Mouse (Mus musculus) thymus, adult 2 months (tissue): ENCODE data around the gene Vta1. TPM values are rescaled to one million over a fixed set of nuclear protein-coding genes. Genes with fewer than 3 reads are reported as not detected.

ENCODE experiments used
- DNase-seq: peaks from one replicate; pipeline ENCODE4 v3.0.0; 2021
- H3K27ac ChIP-seq: fragments of 200-500 bp; 2 replicates; pipeline ENCODE4 v1.5.1; 2012; ENCODE audit warnings: low read length, control low read depth; ENCODE audit not compliant: control insufficient read depth, insufficient read depth
- H3K27me3 ChIP-seq: fragments of 200-500 bp; 2 replicates; pipeline ENCODE4 v1.6.1; 2012; ENCODE audit warnings: mild to moderate bottlenecking, low read length, moderate library complexity, mixed read lengths; ENCODE audit not compliant: control insufficient read depth, insufficient read depth
- H3K36me3 ChIP-seq: fragments of 200-500 bp; 2 replicates; pipeline ENCODE4 v1.6.1; 2012; ENCODE audit warnings: mild to moderate bottlenecking, low read length, moderate library complexity; ENCODE audit not compliant: control insufficient read depth, insufficient read depth
- H3K4me1 ChIP-seq: fragments of 200-500 bp; replicated peaks from 2 replicates; pipeline ENCODE4 v1.6.1; 2012; ENCODE audit warnings: low read length; ENCODE audit not compliant: control insufficient read depth, insufficient read depth
- H3K4me3 ChIP-seq: fragments of 200-500 bp; 2 replicates; pipeline ENCODE4 v1.5.1; 2012; ENCODE audit warnings: mild to moderate bottlenecking, low read length, control low read depth, moderate library complexity; ENCODE audit not compliant: control insufficient read depth, insufficient read depth
- CTCF ChIP-seq: fragments of 200-500 bp; IDR thresholded peaks from 2 replicates; pipeline ENCODE4 v1.5.1; 2012; ENCODE audit warnings: mild to moderate bottlenecking, control low read depth, low read length, moderate library complexity, borderline replicate concordance; ENCODE audit not compliant: control insufficient read depth, poor library complexity, insufficient read depth; ENCODE audit errors: extremely low read depth
- POLR2A ChIP-seq: fragments of 200-500 bp; IDR thresholded peaks from 2 replicates; pipeline ENCODE4 v1.6.1; 2012; ENCODE audit warnings: mild to moderate bottlenecking, low read length, control low read depth, moderate library complexity; ENCODE audit not compliant: control insufficient read depth, poor library complexity, insufficient read depth; ENCODE audit errors: extremely low read depth
- WGBS: fragments of 180-500 bp; shearing (Covaris S2); methylation state at CpG from one replicate; pipeline ENCODE4 v1.1.7; 2018; 5-methylcytosine and 5-hydroxymethylcytosine counted together
- polyA plus RNA-seq: library from polyadenylated mRNA; depleted of rRNA; stranded (reverse); fragments of >200 nt; gene quantifications from 2 replicates; pipeline ENCODE4 v1.2.3, GENCODE M21; 2012; rRNA removed

Vta1 gene
- polyA plus RNA-seq, 1 experiment: 130 TPM

GRCm38 (mm10) chr10:14625706-14626105, 79.7 kb downstream of the Vta1 start:
- Histone ChIP-seq H3K36me3 (no peaks in the 10 kb centered on the region), H3K4me1 (no peaks in the 10 kb centered on the region), H3K27me3 (no peaks in the 10 kb centered on the region), H3K27ac (no peak overlapping the region), H3K4me3 (no peak overlapping the region)
- no peak for TF ChIP-seq POLR2A
- TF ChIP-seq CTCF: no peak
- no peak for DNase-seq
- 100% methylated on average over 1 of the region's 1 CpGs for WGBS

DNA sequence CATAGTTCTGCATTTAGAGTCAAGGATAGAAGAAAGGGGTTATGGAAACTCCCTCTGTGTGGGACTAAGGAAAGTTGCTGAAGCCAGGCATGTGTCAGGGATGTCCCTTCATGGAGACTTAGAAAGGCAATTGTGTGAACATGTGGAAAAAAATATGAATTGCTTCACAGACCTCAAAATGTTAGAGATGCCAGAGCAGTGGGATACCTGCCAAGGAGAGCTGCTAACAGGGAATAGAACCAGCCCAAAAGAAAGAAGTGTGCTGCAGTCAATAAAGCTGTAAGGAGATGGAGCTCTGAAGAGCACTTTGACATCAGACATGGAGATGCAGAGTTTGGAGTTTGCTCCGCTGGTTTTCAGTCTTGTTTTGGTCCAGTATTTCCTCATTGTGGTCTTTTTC, 86.2 kb downstream of the Vta1 start:
- no peaks in the 10 kb centered on the region for H3K36me3 ChIP-seq
- no peak overlapping the region for H3K4me3 ChIP-seq
- H3K27me3 ChIP-seq: no peaks in the 10 kb centered on the region
- no peak overlapping the region for H3K27ac ChIP-seq
- no peak for TF ChIP-seq POLR2A
- WGBS: 84% methylated on average over 1 of the region's 1 CpGs
- no peaks in the 10 kb centered on the region for H3K4me1 ChIP-seq
- no peak for DNase-seq

DNA sequence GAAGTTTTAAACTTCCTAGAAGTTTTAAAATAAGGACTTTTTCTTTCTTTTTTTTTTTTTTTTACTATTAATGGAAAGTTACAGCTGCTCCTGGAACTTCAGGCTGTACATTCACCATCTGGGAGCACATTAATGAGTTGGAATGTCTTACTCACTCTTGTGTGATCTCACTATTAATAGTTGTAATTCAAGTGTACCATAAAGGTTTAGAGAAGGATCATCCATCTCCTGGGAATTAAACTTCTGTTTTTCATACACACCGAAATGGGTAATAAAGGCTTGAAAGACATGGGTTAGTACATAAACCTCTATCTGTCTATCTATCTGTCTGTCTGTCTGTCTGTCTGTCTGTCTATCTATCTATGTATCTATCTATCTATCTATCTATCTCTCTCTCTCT, 87.1 kb downstream of the Vta1 start:
- TF ChIP-seq POLR2A (no peak), CTCF (no peak)
- H3K27ac ChIP-seq: no peak overlapping the region
- H3K27me3 ChIP-seq: no peaks in the 10 kb centered on the region
- no peak overlapping the region for H3K4me3 ChIP-seq
- WGBS: 91% methylated on average over 1 of the region's 1 CpGs
- DNase-seq: no peak
- no peaks in the 10 kb centered on the region for H3K4me1 ChIP-seq
- H3K36me3 ChIP-seq: no peaks in the 10 kb centered on the region

GRCm38 (mm10) chr10:14615441-14615840, 89.9 kb downstream of the Vta1 start:
- Histone ChIP-seq H3K27ac (no peak overlapping the region), H3K36me3 (no peaks in the 10 kb centered on the region), H3K27me3 (no peaks in the 10 kb centered on the region), H3K4me1 (no peaks in the 10 kb centered on the region), H3K4me3 (no peak overlapping the region)
- TF ChIP-seq CTCF: no peak
- no peak for TF ChIP-seq POLR2A
- no peak for DNase-seq

GRCm38 (mm10) chr10:14607597-14607996, 97.8 kb downstream of the Vta1 start:
- no peak for DNase-seq
- Histone ChIP-seq H3K36me3 (no peaks in the 10 kb centered on the region), H3K4me1 (no peaks in the 10 kb centered on the region), H3K27ac (no peak overlapping the region), H3K27me3 (no peaks in the 10 kb centered on the region), H3K4me3 (no peak overlapping the region)
- TF ChIP-seq CTCF (no peak), POLR2A (no peak)
- WGBS: 95% methylated on average over 5 of the region's 5 CpGs

Other genes starting within 250 kb of the Vta1 start
- 0.93 and 1.1 TPM in 2 replicates for gene Adgrg6, start 159.9 kb downstream of the Vta1 start, polyA plus RNA-seq
- 0.16 and 0.22 TPM in 2 replicates for gene Nmbr, start within 50 bp of the Vta1 start, polyA plus RNA-seq
- 0.08 TPM in 1 of 2 replicates, not detected in the other for gene Gje1, start 12.7 kb upstream of the Vta1 start, polyA plus RNA-seq